Mouse (Mus musculus) small intestine, adult 2 months (tissue): ENCODE results near the gene Fam53a. TPM values are rescaled to one million over a fixed set of nuclear protein-coding genes. Genes with fewer than 3 reads are reported as not detected.

Experiments used
- H3K27ac ChIP-seq: fragments of 200-500 bp; 2 replicates; pipeline ENCODE4 v1.5.1; 2012; ENCODE audit warnings: low read depth, low read length, control low read depth, inconsistent platforms; ENCODE audit not compliant: insufficient read depth
- H3K27me3 ChIP-seq: fragments of 200-500 bp; 2 replicates; pipeline ENCODE4 v1.6.1; 2012; ENCODE audit warnings: mild to moderate bottlenecking, moderate library complexity, low read length, inconsistent platforms; ENCODE audit not compliant: control insufficient read depth, insufficient read depth
- H3K36me3 ChIP-seq: fragments of 200-500 bp; 2 replicates; pipeline ENCODE4 v1.6.1; 2012; ENCODE audit warnings: mild to moderate bottlenecking, low read length, control low read depth, inconsistent platforms; ENCODE audit not compliant: control insufficient read depth, insufficient read depth
- H3K4me1 ChIP-seq: fragments of 200-500 bp; 2 replicates; pipeline ENCODE4 v1.6.1; 2012; ENCODE audit warnings: low read length, inconsistent platforms, mixed read lengths; ENCODE audit not compliant: control insufficient read depth, insufficient read depth, insufficient read length
- H3K4me3 ChIP-seq: fragments of 200-500 bp; 2 replicates; pipeline ENCODE4 v1.5.1; 2012; ENCODE audit warnings: low read depth, mild to moderate bottlenecking, control low read depth, inconsistent platforms, low read length, moderate library complexity
- CTCF ChIP-seq: fragments of 200-500 bp; IDR thresholded peaks from 2 replicates; pipeline ENCODE4 v1.5.1; 2012; ENCODE audit warnings: low read depth, mild to moderate bottlenecking, control low read depth, inconsistent platforms, low read length, moderate library complexity, mixed read lengths; ENCODE audit not compliant: insufficient replicate concordance, insufficient read length; ENCODE audit errors: extremely low read depth
- POLR2A ChIP-seq: fragments of 200-500 bp; IDR thresholded peaks from 2 replicates; pipeline ENCODE4 v1.6.1; 2012; ENCODE audit warnings: low read depth, mild to moderate bottlenecking, control low read depth, inconsistent platforms, low read length, moderate library complexity
- WGBS: fragments of 180-500 bp; shearing (Covaris S2); methylation state at CpG from one replicate; pipeline ENCODE4 v1.1.7; 2018; 5-methylcytosine and 5-hydroxymethylcytosine counted together
- polyA plus RNA-seq: library from polyadenylated mRNA; depleted of rRNA; stranded (reverse); fragments of >200 nt; gene quantifications from 2 replicates; pipeline ENCODE4 v1.2.3, GENCODE M21; 2012; rRNA removed

Fam53a gene
- polyA plus RNA-seq, 1 experiment, result 58.1 TPM

DNA sequence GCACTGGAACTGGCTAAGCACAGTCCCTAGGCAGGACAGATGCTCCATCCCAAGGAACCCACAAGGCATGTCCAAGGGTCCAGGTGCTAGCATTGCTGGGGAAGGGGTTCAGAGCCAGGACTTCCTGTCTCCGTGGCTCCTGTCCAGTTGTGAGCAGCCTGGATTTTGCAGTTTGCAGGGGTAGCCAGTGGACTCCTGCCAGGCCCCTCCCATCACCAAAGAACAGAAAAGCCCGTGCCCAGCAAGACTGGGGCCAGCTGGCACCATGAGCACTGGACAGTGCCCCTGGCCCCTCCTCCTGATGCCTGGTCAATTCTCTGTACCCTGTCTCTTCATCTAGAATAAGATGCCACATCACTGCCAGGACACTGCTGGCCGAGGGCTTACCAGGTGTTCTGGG lies 41.4 kb downstream of the Fam53a start:
- H3K36me3 ChIP-seq, result no peaks in the 10 kb centered on the region
- H3K4me1 ChIP-seq, result no peaks in the 10 kb centered on the region
- 57% methylated on average over 3 of the region's 3 CpGs for WGBS
- no peak for TF ChIP-seq POLR2A
- no peak overlapping the region for H3K27ac ChIP-seq
- H3K27me3 ChIP-seq, result no peaks in the 10 kb centered on the region
- H3K4me3 ChIP-seq, result no peak overlapping the region

DNA sequence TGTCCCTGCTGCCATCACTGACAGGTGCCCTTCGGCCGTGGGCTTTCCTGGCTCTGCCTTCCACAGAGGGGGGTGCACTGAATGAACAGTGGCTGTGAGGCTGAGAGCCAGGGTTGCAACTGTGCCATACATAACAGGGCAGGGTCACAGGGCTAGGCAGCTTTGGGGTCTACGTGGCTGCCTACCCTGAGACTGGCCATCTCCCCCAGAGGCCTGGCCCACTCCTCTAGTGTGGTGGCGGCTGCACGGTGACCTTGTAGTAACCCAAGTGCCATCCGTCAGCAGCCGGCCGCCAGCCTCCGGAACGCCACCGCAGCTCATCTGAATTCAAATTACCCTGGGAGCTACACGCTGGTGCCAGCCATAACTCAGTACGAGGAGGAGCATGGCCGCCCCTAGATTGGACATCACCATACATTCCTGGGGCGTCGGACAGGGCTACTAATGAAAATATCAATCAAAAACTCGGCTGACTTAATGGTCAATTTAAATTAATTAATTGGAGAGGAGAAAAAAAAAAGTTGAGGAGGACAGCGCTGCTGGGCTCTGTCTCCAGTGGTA lies 41.9 kb downstream of the Fam53a start:
- H3K27ac ChIP-seq, result no peak overlapping the region
- TF ChIP-seq CTCF (no peak), POLR2A (no peak)
- WGBS, result 76% methylated on average over 18 of the region's 18 CpGs

DNA sequence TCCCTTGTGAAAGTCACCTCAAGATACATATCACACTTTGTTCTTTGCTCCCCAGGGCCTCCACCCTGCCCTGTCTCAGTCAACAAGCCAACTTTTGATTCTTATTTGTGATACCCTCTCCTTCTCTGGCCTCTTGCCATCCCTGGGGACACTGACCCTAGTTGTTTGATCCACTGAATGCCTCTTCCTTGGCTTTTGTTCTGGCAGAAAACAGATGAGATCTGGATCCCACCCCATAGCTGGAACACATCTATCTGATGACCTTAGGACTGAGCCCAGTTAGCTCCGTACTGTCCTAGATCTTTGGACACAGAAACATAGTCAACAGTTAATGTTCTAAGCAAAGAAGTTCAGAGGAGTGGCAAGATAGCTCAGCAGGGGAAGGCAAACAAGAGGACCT lies 49.1 kb downstream of the Fam53a start:
- Histone ChIP-seq H3K27me3 (no peaks in the 10 kb centered on the region), H3K4me1 (no peaks in the 10 kb centered on the region), H3K27ac (no peak overlapping the region), H3K36me3 (no peaks in the 10 kb centered on the region), H3K4me3 (no peak overlapping the region)
- TF ChIP-seq CTCF, result no peak
- TF ChIP-seq POLR2A, result no peak
- WGBS, result 29% methylated on average over 1 of the region's 1 CpGs

More for the DNA sequence above, 41.9 kb downstream of the Fam53a start:
- Histone ChIP-seq H3K4me1 (no peaks in the 10 kb centered on the region), H3K36me3 (no peaks in the 10 kb centered on the region), H3K4me3 (no peak overlapping the region), H3K27me3 (no peaks in the 10 kb centered on the region)

DNA sequence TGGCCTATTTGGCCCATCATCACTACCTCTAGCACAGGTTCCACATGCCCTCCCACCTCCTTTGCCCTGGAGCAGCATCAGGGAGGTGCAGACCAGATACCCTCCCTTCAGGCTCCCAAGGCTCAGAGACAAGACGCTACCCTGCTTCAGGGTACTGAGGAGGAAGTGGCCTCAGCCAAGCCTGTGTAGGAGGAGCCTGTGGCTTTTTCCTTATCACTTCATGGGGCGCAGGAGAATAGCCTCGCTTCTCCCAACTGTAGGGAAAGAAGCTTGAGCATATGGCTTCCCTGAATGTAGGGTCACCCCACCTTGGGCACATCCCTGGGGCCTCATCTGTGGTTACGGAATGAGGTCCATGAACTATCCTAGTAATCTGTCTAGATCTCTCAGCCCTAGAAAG lies 55.2 kb downstream of the Fam53a start:
- Histone ChIP-seq H3K4me1 (no peaks in the 10 kb centered on the region), H3K27me3 (no peaks in the 10 kb centered on the region), H3K36me3 (no peaks in the 10 kb centered on the region), H3K4me3 (no peak overlapping the region), H3K27ac (no peak overlapping the region)
- 38% methylated on average over 4 of the region's 4 CpGs for WGBS
- no peak for TF ChIP-seq CTCF
- no peak for TF ChIP-seq POLR2A

DNA sequence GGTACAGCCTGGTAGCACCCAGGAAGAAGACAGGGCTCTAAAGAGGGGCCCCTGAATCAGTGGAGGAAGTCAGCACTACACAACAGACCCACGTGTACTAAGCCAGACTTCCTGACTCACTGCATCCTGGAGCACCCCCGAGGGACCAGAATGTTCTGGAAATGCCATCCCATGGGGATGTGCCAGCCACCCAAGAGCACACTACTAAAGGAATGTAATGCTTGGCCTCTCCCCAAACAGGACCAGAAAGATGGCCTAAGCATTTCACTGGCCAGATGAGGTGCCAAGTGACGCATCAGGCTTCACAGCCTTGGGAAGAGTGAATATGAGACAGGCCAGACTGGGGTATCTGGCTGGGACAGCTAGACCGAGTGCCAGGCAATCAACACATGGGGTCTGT lies 63.5 kb downstream of the Fam53a start:
- WGBS, result 72% methylated on average over 4 of the region's 4 CpGs
- TF ChIP-seq CTCF, result no peak
- TF ChIP-seq POLR2A, result no peak

DNA sequence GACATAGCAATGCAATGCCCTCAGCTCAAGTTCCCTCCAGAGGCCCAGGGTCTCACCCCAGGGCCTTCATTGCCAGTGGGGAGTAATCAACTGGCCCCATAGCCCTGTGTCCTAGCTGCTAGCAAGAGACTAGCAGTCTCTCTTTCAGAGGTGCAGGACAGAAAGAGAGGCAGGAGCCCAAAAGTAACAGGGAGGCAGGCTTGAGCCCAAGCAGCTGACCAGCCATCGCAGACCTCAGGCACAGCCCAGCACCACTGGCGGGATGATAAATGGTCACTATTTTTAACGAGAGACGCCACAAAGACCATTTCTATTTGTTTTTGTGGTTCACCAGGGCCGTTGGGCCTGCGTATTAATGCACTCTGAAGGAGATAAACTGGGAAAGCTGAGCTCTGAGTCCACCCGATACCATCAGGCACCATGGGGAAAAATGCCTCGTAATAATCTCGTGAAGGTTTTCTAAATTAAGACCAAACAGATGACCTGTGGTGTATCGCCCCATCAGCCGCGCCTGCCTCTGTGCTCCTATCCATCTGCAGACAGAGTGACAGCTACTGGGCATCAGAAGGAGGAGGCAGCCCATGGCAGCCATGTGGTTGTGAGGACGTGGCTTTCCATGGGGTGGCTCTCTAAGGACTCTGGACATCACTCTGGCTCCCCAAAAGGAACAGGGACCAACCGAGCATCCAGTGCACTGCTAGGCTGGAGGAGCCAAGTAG lies 73.0 kb downstream of the Fam53a start:
- Histone ChIP-seq H3K4me3 (no peak overlapping the region), H3K36me3 (no peaks in the 10 kb centered on the region), H3K4me1 (no peaks in the 10 kb centered on the region), H3K27me3 (no peaks in the 10 kb centered on the region), H3K27ac (no peak overlapping the region)
- TF ChIP-seq POLR2A (no peak), CTCF (no peak)
- 56% methylated on average over 14 of the region's 14 CpGs for WGBS

More for the DNA sequence above, 63.5 kb downstream of the Fam53a start:
- Histone ChIP-seq H3K36me3 (no peaks in the 10 kb centered on the region), H3K4me1 (no peaks in the 10 kb centered on the region), H3K27ac (no peak overlapping the region), H3K4me3 (no peak overlapping the region), H3K27me3 (no peaks in the 10 kb centered on the region)

Other genes with a start within 250 kb of the Fam53a start
- gene Nkx1-1, start 195.7 kb downstream of the Fam53a start, polyA plus RNA-seq, result not detected in 2 replicates
- 0.14 and 0.27 TPM in 2 replicates for gene Gm9903, start 290 bp upstream of the Fam53a start, polyA plus RNA-seq
- gene Slbp, start 22.9 kb upstream of the Fam53a start, polyA plus RNA-seq, result 16.7 and 25.4 TPM in 2 replicates
- gene Tacc3, start 28.5 kb upstream of the Fam53a start, polyA plus RNA-seq, result 4.0 and 7.7 TPM in 2 replicates
- gene Tmem129, start 28.8 kb upstream of the Fam53a start, polyA plus RNA-seq, result 25.6 and 34.8 TPM in 2 replicates
- gene Fgfr3, start 92.0 kb upstream of the Fam53a start, polyA plus RNA-seq, result 18.7 and 35.2 TPM in 2 replicates
- gene Letm1, start 153.2 kb upstream of the Fam53a start, polyA plus RNA-seq, result 64.4 and 127 TPM in 2 replicates
- gene Nsd2, start 191.1 kb upstream of the Fam53a start, polyA plus RNA-seq, result 1.8 and 5.8 TPM in 2 replicates